Mouse (Mus musculus) lung, embryonic 16.5 days (tissue): ENCODE data around the gene E030030I06Rik. TPM values are rescaled to one million over a fixed set of nuclear protein-coding genes. Genes with fewer than 3 reads are reported as not detected.
"Not testable (repeated sequence)": the region's sequence is repeated elsewhere in the genome, so short reads cannot be mapped to it uniquely, and the experiment has no call there.

Source experiments
- ATAC-seq: fragments of 200-750 bp; cut with Nextera tagmentation; 2 replicates; pipeline ENCODE4 v1.8.0; 2017; ENCODE audit warnings: low read depth, mild to moderate bottlenecking, moderate library complexity
- H3K27ac ChIP-seq: fragments of 300-500 bp; sonication (generic); 2 replicates; pipeline ENCODE4 v1.5.1; 2014; ENCODE audit warnings: mild to moderate bottlenecking, control low read depth, low read length
- H3K27me3 ChIP-seq: fragments of 300-500 bp; sonication (generic); 2 replicates; pipeline ENCODE4 v1.6.1; 2014; ENCODE audit warnings: low read depth, low read length, mixed read lengths; ENCODE audit not compliant: control insufficient read depth, insufficient read depth
- H3K36me3 ChIP-seq: fragments of 300-500 bp; sonication (generic); 2 replicates; pipeline ENCODE4 v1.6.1; 2014; ENCODE audit warnings: low read length; ENCODE audit not compliant: control insufficient read depth, insufficient read depth
- H3K4me1 ChIP-seq: fragments of 300-500 bp; sonication (generic); replicated peaks from 2 replicates; pipeline ENCODE4 v1.6.1; 2014; ENCODE audit warnings: low read length, mixed read lengths; ENCODE audit not compliant: control insufficient read depth, insufficient read depth
- H3K4me2 ChIP-seq: fragments of 300-500 bp; sonication (generic); 2 replicates; pipeline ENCODE4 v1.6.1; 2014; ENCODE audit warnings: low read depth, low read length, control low read depth
- H3K4me3 ChIP-seq: fragments of 300-500 bp; sonication (generic); 2 replicates; pipeline ENCODE4 v1.5.1; 2014; ENCODE audit warnings: mild to moderate bottlenecking, low read length, control low read depth
- H3K9ac ChIP-seq: fragments of 300-500 bp; sonication (generic); 2 replicates; pipeline ENCODE4 v1.6.1; 2014; ENCODE audit warnings: low read length, control low read depth
- H3K9me3 ChIP-seq: fragments of 300-500 bp; sonication (generic); 2 replicates; pipeline ENCODE4 v1.6.1; 2016; ENCODE audit warnings: low read length; ENCODE audit not compliant: control insufficient read depth
- WGBS: fragments of 180-500 bp; shearing (Covaris S2); extraction: QIAGEN DNeasy Blood & Tissue Kit; methylation state at CpG from one replicate; pipeline ENCODE4 v1.1.7; 2014; 5-methylcytosine and 5-hydroxymethylcytosine counted together
- polyA plus RNA-seq: library from polyadenylated mRNA; unstranded; fragments of >200 nt; fragmentation: Nextera tagmentation; extraction: Ambion mirVana; gene quantifications from 2 replicates; pipeline ENCODE4 v1.2.1, GENCODE M21; 2015

Gene E030030I06Rik
- 24.5 and 31.4 TPM in 2 replicates for polyA plus RNA-seq

- peak; percentile 30 for ATAC-seq
- H3K27me3 ChIP-seq, result peaks cover 13% of the 10 kb centered on the region
- H3K4me1 ChIP-seq, result peaks cover 12% of the 10 kb centered on the region
- peak within 1 kb of the TSS; percentile 98 for H3K4me2 ChIP-seq
- 0 out of 2 replicates have a peak, but pooled peaks cover 2% of the 10 kb centered on the region for H3K36me3 ChIP-seq
- no peaks in the 10 kb centered on the region for H3K9me3 ChIP-seq
- peak within 1 kb of the TSS; percentile 79 for H3K9ac ChIP-seq
- H3K27ac ChIP-seq, result peak within 1 kb of the TSS; percentile 65
- WGBS, result under 1% methylated on average over 35 of the region's 37 CpGs
- peak within 1 kb of the TSS; percentile 74 for H3K4me3 ChIP-seq
These were observed at the start of gene E030030I06Rik for GRCm38 (mm10) chr10:22149073-22149690. TSS of gene E030030I06Rik (minus strand) at chr10:22149270.

DNA sequence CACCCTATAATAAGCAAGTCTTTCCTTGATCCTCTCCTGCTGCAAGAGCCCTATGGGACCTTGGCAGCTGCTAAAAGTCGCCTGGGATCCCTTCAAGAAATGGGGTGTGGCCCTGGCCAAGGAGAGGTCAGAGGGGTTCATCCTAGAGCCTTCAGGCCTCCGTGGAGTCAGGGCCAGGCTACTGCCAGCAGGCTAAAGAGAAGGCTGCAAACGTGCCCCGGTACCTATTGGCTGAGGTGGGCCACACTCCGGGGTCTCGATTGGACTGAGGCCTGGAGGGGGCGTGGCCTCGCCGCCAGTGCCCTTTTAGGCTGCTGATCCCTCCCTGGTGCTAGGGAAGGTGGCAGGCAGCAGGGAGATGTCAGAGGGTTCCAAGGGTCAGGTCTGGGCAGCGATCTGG is 42.0 kb upstream of the E030030I06Rik start:
- H3K4me3 ChIP-seq, H3K36me3 ChIP-seq, H3K9me3 ChIP-seq, H3K9ac ChIP-seq, H3K27me3 ChIP-seq, H3K27ac ChIP-seq, H3K4me2 ChIP-seq, ATAC-seq, H3K4me1 ChIP-seq: not testable (repeated sequence)
- WGBS, result 3% methylated on average over 8 of the region's 10 CpGs

GRCm38 (mm10) chr10:22176515-22176914 is 27.4 kb upstream of the E030030I06Rik start:
- H3K27ac ChIP-seq, H3K4me2 ChIP-seq, ATAC-seq, H3K36me3 ChIP-seq, H3K9me3 ChIP-seq, H3K27me3 ChIP-seq, H3K4me1 ChIP-seq, H3K9ac ChIP-seq, H3K4me3 ChIP-seq: not testable (repeated sequence)
- 69% methylated on average over 2 of the region's 2 CpGs for WGBS

DNA sequence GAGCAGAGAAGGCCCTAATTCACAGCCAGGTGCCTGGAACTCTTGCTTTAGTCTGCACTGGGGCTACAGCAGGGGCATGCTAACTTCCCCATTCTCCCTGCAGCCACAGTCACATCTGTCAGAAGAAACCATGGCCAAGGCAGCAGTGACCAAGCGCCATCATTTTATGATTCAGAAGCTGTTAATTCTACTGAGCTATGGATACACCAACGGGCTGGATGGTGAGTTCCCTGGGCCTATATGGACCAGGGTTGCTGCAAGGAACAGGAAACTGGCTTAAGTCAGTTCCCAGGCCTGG is 25.1 kb upstream of the E030030I06Rik start:
- not testable (repeated sequence) for H3K27me3 ChIP-seq, H3K4me3 ChIP-seq, H3K4me1 ChIP-seq, H3K9me3 ChIP-seq, H3K27ac ChIP-seq, H3K9ac ChIP-seq, H3K4me2 ChIP-seq, H3K36me3 ChIP-seq, ATAC-seq
- WGBS, result 68% methylated on average over 1 of the region's 2 CpGs

GRCm38 (mm10) chr10:22173335-22174189 is 24.5 kb upstream of the E030030I06Rik start:
- not testable (repeated sequence) for H3K36me3 ChIP-seq, H3K27ac ChIP-seq, H3K9me3 ChIP-seq, H3K27me3 ChIP-seq, H3K4me1 ChIP-seq, H3K9ac ChIP-seq
- H3K4me2 ChIP-seq, result 0 out of 2 replicates have a peak overlapping the region, but pooled peaks have one; percentile 20
- peak overlapping the region; percentile 15; the same call in 1 of the 2 replicates for H3K4me3 ChIP-seq
- ATAC-seq, result peak; percentile 72; the same call in 1 of the 2 replicates
- WGBS, result 15% methylated on average over 11 of the region's 17 CpGs

DNA sequence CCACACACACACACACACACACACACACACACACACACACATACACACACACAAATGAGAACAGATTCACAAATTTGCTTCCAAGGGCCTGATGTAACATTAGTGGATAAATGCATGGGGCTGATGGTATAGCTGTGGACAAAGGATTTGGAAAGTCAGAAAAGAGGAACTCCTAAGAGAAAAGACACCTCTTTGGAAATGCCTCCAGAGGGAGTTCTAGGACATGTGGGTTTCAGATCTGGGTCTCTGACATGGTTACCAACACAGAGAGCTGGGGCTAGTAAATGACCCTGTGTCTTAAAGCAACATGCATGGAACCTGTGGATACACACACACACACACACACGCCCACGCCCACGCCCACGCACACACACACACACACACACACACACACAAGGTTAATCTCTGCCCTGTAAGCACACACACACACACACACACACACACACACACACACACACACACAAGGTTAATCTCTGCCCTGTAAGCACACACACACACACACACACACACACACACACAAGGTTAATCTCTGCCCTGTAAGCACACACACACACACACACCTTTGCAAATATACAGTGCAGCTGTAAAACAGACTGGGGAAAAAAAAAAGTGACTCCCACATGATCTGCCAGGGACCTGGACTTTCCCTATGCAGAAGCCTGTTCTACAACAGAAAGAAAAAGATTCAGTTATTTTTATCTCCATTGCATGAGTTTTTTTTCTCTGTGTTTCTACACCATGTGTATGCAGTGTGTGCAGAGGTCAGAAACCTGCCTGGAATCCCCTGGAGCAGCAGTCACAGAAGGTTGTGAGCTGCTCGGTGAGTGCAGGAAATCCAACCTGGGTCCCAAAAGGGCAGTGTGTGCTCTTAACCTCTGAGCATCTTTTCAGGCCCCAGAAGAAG is 23.6 kb upstream of the E030030I06Rik start:
- H3K9me3 ChIP-seq, H3K4me1 ChIP-seq, H3K27me3 ChIP-seq, H3K9ac ChIP-seq, H3K27ac ChIP-seq, H3K36me3 ChIP-seq: not testable (repeated sequence)
- 0 out of 2 replicates have a peak overlapping the region, but pooled peaks have one; percentile 20 for H3K4me2 ChIP-seq
- ATAC-seq, result peak; percentile 20; the same call in 1 of the 2 replicates
- WGBS, result 67% methylated on average over 4 of the region's 5 CpGs
- peak overlapping the region; percentile 15; the same call in 1 of the 2 replicates for H3K4me3 ChIP-seq

GRCm38 (mm10) chr10:22169116-22169515 is 20.0 kb upstream of the E030030I06Rik start:
- H3K4me1 ChIP-seq, H3K4me3 ChIP-seq, H3K9ac ChIP-seq, H3K4me2 ChIP-seq, H3K9me3 ChIP-seq, H3K27me3 ChIP-seq, H3K27ac ChIP-seq, ATAC-seq, H3K36me3 ChIP-seq: not testable (repeated sequence)

- H3K4me1 ChIP-seq, H3K9ac ChIP-seq, H3K9me3 ChIP-seq, H3K4me3 ChIP-seq, H3K4me2 ChIP-seq, H3K27ac ChIP-seq, H3K27me3 ChIP-seq, H3K36me3 ChIP-seq, ATAC-seq: not testable (repeated sequence)
- WGBS, result 38% methylated on average over 1 of the region's 1 CpGs
These were observed 18.0 kb upstream of the E030030I06Rik start for GRCm38 (mm10) chr10:22167061-22167460.

DNA sequence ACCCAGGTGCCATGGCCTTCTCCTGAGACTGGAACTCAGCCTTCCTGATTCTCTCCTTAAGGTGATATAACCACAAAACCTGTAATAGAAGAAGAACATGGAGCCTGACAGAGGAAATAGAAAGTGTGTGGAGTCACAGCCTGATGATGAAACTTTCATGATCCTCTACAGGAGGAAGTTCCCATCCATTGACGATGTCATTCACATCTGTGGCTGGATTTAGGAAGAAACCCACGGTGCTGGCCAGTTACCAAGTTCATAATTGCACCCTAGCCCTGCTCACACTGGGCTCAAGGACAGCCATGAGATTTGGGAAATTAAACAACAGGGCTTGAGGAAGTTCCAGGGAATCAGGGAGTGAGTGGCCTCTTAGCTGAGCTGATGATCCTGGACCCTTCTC is 17.0 kb upstream of the E030030I06Rik start:
- not testable (repeated sequence) for H3K9me3 ChIP-seq, H3K9ac ChIP-seq, H3K27ac ChIP-seq, H3K4me3 ChIP-seq, H3K4me2 ChIP-seq, H3K27me3 ChIP-seq, ATAC-seq, H3K4me1 ChIP-seq, H3K36me3 ChIP-seq
- 66% methylated on average over 2 of the region's 2 CpGs for WGBS
